Mouse (Mus musculus) ES-E14 (cell line): ENCODE data around the gene P2rx3.

Experiments used
- CHD2 ChIP-seq: IDR thresholded peaks from 2 replicates; pipeline ENCODE4 v1.6.1; 2014; ENCODE audit warnings: mild to moderate bottlenecking, low read depth, low read length, inconsistent platforms
- HCFC1 ChIP-seq: IDR thresholded peaks from 2 replicates; pipeline ENCODE4 v1.6.1; 2012; ENCODE audit warnings: low read length, inconsistent platforms, borderline replicate concordance; ENCODE audit not compliant: insufficient read depth
- ZC3H11A ChIP-seq: IDR thresholded peaks from 2 replicates; pipeline ENCODE4 v1.6.1; 2012; ENCODE audit warnings: low read depth, mild to moderate bottlenecking, inconsistent platforms, low read length, borderline replicate concordance

DNA sequence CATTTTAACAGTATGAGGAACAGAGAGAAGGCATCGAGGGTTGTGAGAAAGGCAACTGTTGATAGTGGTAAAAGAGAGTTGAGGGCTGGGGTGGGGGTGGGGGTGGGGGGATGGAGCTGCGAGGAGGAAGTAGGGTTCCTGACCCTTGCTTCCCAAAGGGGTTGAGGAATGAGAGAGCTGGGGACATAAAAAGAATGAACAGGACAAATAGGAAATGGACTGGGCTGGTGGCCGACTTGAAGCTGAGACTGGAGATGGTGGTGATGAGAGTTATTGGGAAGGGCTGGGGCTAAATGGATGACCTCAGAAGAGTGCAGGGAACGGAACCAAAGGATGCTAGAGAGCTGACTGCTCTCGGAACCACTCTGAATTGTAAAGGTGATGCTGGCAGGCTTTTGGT, 19.4 kb upstream of the P2rx3 start:
- TF ChIP-seq HCFC1, result no peak
- TF ChIP-seq ZC3H11A, result no peak
- no peak for TF ChIP-seq CHD2
